Mouse (Mus musculus) testis, adult 2 months (tissue): Measurements from ENCODE around the gene Tuba8.

Experiments
- CTCF ChIP-seq: fragments of 200-500 bp; IDR thresholded peaks from 2 replicates; pipeline ENCODE4 v1.5.1; 2012; ENCODE audit warnings: low read depth, mild to moderate bottlenecking, inconsistent platforms, low read length, moderate library complexity; ENCODE audit not compliant: control insufficient read depth, insufficient read depth, insufficient replicate concordance
- POLR2A ChIP-seq: fragments of 200-500 bp; IDR thresholded peaks from 2 replicates; pipeline ENCODE4 v1.6.1; 2012; ENCODE audit warnings: low read depth, mild to moderate bottlenecking, inconsistent platforms, low read length, moderate library complexity; ENCODE audit not compliant: control insufficient read depth

- TF ChIP-seq CTCF: no peak
- TF ChIP-seq POLR2A: no peak
These were observed 14.5 kb downstream of the Tuba8 start for GRCm38 (mm10) chr6:121224993-121225392.
